Mouse (Mus musculus): ENCODE data around the gene Mrps35.

Mrps35 gene

GRCm38 (mm10) chr6:147088517-147088916, 46.0 kb downstream of the Mrps35 start:
- no peak for DNase-seq (ENCODE audit: low spot score)

GRCm38 (mm10) chr6:147090191-147090590, 47.6 kb downstream of the Mrps35 start:
- DNase-seq (ENCODE audit: low spot score), result no peak

GRCm38 (mm10) chr6:147091136-147092120, 48.9 kb downstream of the Mrps35 start, which contains the start of gene Klhl42:
Gene Klhl42 (plus strand): TSS chr6:147091379.
- peak; percentile 37 for DNase-seq (ENCODE audit: low spot score)

GRCm38 (mm10) chr6:147092136-147092535, 49.6 kb downstream of the Mrps35 start:
- DNase-seq (ENCODE audit: low spot score), result peak; percentile 15

- no peak for DNase-seq (ENCODE audit: low spot score)
These were observed 52.2 kb downstream of the Mrps35 start for GRCm38 (mm10) chr6:147094771-147095170.

GRCm38 (mm10) chr6:147096109-147096508, 53.5 kb downstream of the Mrps35 start:
- DNase-seq (ENCODE audit: low spot score), result no peak

- DNase-seq (ENCODE audit: low spot score), result no peak
These were observed 54.4 kb downstream of the Mrps35 start for GRCm38 (mm10) chr6:147096934-147097333.

- DNase-seq (ENCODE audit: low spot score), result no peak
These were observed 54.9 kb downstream of the Mrps35 start for GRCm38 (mm10) chr6:147097346-147097929.

- DNase-seq (ENCODE audit: low spot score), result no peak
These were observed 57.1 kb downstream of the Mrps35 start for GRCm38 (mm10) chr6:147099458-147100277.

- no peak for DNase-seq (ENCODE audit: low spot score)
These were observed 59.7 kb downstream of the Mrps35 start for GRCm38 (mm10) chr6:147102293-147102692.

- DNase-seq (ENCODE audit: low spot score), result no peak
These were observed 63.0 kb downstream of the Mrps35 start for GRCm38 (mm10) chr6:147105529-147105928.

- no peak for DNase-seq (ENCODE audit: low spot score)
These were observed 64.2 kb downstream of the Mrps35 start for GRCm38 (mm10) chr6:147106716-147107115.

GRCm38 (mm10) chr6:147109283-147109682, 66.7 kb downstream of the Mrps35 start:
- DNase-seq (ENCODE audit: low spot score), result no peak

- peak; percentile 70 for DNase-seq (ENCODE audit: low spot score)
These were observed 74.0 kb downstream of the Mrps35 start for GRCm38 (mm10) chr6:147116579-147116978.

- DNase-seq (ENCODE audit: low spot score), result no peak
These were observed 75.2 kb downstream of the Mrps35 start for GRCm38 (mm10) chr6:147117764-147118163.

GRCm38 (mm10) chr6:147118190-147118589, 75.6 kb downstream of the Mrps35 start:
- DNase-seq (ENCODE audit: low spot score), result no peak

GRCm38 (mm10) chr6:147121320-147121719, 78.8 kb downstream of the Mrps35 start:
- DNase-seq (ENCODE audit: low spot score), result no peak
